Mouse (Mus musculus): ENCODE results near the gene Ltbp1.
A peak's percentile ranks its signal among the peaks of the same experiment; 100 is the strongest.

Gene Ltbp1

GRCm38 (mm10) chr17:75005281-75005684 is at the start of gene Ltbp1:
TSS of gene Ltbp1 (plus strand) at chr17:75005568.
- DNase-seq (ENCODE audit: low read depth, low spot score) = peak; percentile 76

- no peak for DNase-seq (ENCODE audit: low read depth, low spot score)
Measured at GRCm38 (mm10) chr17:74959481-74960245, 45.7 kb upstream of the Ltbp1 start.

- no peak for DNase-seq (ENCODE audit: low read depth, low spot score)
Measured at GRCm38 (mm10) chr17:74963222-74963621, 42.1 kb upstream of the Ltbp1 start.

DNA sequence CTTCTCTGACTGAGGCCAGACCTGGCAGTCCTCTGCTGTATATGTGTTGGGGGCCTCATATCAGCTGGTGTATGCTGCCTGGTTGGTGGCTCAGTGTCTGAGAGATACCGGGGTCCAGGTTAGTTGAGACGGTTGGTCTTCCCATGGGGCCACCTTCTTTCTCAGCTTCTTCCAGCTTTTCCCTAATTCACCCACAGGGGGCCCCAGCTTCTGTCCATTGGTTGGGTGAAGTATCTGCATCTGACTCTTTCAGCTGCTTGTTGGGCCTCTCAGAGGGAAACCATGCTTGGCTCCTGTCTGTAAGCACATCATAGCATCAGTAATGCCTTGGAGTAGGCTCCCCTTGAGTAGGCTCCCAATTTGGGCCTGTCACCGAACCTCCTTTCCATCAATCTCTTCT is 41.5 kb upstream of the Ltbp1 start:
- no peak for DNase-seq (ENCODE audit: low read depth, low spot score)

DNA sequence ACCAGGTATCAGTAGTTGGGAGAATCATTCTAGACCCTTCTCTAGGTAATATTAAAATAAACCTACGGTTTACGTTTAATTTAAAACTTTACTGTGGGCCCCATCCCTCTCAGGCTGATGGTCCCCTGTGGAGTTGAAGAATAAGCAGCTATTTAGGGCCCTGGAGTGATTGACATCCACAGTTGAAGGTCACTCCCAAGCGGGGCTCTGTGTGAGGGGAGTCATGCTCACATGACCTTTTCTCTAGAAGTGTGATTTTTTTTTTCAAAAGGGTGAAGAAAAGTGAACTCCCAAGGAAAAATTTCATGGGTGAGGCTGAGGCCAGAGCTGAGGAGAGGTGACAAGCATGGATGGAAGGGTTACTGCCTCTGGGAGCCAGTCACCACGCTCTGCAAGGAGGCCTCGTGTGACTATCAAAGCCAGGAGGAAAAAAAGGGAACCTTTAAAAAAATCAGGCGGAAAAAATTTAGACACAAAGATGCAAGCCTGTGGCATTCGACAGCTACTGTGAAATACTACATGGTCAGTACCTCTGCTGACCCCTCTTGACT is 38.0 kb upstream of the Ltbp1 start:
- peak; percentile 33 for DNase-seq (ENCODE audit: low read depth, low spot score)

GRCm38 (mm10) chr17:74968152-74968712 is 37.1 kb upstream of the Ltbp1 start:
- no peak for DNase-seq (ENCODE audit: low read depth, low spot score)

DNA sequence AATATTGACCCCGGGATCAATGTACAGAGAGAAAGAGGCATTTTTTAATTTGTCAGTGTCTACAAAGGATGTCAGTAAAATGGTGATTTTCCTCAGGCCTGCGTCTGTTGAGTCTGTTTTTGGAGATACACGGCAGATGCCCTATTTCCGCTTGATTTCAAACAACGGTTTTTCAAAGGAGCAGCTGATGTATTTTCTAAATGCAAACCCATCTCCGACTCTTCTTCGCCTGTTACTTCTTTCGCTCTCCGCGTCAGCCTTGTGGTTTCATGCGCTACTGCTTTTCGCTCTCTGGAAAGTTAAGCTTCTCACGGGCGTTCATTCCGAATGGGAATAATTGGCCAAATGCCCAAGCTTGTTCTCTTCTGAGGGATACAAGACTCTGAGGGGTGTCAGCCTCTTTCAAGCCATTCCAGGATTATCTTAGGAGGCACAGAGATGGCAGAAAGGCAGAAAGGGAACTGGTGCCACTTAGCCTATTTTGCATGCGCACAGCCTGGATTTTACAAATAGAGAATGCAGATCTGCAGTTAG is 36.6 kb upstream of the Ltbp1 start:
- DNase-seq (ENCODE audit: low read depth, low spot score) = no peak

- DNase-seq (ENCODE audit: low read depth, low spot score) = no peak
Measured at GRCm38 (mm10) chr17:74975192-74975591, 30.2 kb upstream of the Ltbp1 start.

DNA sequence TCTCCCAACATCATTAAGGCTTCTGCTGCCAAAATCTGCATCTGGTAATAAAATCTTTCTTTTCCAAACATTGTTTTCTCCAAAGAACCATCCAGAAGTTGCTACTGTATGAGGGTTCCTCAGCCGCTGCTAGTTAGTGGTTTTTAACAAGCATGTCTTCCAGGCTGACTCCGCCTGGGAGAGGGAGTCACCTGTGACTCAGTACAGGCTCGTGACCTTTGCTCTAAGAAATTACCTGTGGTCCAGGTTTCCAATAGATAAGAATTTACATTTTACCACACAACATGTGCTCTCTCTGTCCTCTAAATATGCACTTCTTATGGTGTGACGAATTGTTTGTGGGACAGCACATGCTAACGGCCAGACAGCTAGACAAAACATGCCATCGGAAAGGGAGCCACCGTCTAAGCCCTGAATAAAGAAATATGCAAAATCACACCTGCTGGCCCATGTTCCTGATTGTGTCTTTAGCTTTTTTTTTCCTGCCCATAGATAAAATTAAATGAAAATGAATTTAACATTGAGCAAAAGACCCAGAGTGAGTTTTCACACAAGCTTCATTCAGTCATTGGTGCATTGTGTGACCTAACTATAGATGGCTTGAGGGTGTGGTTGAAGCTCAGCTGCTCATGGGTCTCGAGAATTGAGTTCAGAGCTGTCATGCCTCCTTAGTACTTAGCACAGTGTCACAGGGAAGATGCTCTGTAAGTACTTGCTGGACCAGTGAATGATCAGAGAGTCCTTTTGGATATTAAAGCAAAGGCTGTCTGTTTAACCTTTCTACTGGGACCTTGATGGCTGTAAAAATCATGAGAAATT is 29.0 kb upstream of the Ltbp1 start:
- DNase-seq (ENCODE audit: low read depth, low spot score) = no peak

DNA sequence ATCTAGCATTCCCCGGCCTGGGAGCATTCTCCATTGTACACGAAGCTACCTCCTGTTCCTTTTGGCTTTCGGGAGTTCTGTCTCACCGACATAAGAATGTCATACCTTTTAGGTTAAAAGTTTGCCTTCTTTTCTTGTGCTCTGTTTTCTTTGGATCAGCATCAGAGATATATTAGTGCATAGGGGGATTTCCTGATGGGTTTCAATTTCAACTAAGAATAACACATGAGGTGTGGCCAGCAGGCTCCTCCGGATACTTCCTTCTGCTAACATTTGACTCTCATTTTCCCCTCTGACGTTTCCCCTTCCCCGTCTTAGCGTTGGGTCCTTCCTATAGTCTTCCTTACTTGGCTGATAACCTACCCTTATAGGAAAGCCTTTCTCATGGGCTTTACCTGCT is 25.6 kb upstream of the Ltbp1 start:
- DNase-seq (ENCODE audit: low read depth, low spot score) = no peak

- no peak for DNase-seq (ENCODE audit: low read depth, low spot score)
Measured at GRCm38 (mm10) chr17:74981703-74982102, 23.7 kb upstream of the Ltbp1 start.

- DNase-seq (ENCODE audit: low read depth, low spot score) = no peak
Measured at GRCm38 (mm10) chr17:74982880-74983279, 22.5 kb upstream of the Ltbp1 start.

GRCm38 (mm10) chr17:74984071-74984470 is 21.3 kb upstream of the Ltbp1 start:
- no peak for DNase-seq (ENCODE audit: low read depth, low spot score)

DNA sequence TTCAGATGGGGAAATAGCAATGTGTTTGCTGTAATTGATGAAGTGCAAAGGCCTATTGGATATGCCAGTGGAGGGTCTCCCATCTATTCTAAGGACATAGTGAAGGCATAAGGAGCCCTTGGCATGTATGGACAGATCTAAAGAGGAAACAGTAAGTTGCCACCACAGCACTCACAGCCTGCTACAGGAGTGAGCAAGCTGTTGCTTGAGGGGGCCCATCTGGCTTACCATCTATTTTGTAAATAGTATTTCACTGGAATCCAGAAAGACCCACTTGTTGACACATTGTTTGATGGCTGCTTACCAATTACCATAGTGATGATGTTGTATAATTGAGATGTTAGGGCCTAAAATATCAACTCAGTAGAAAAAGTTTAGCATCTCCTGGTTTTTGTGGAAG is 20.7 kb upstream of the Ltbp1 start:
- DNase-seq (ENCODE audit: low read depth, low spot score) = no peak

DNA sequence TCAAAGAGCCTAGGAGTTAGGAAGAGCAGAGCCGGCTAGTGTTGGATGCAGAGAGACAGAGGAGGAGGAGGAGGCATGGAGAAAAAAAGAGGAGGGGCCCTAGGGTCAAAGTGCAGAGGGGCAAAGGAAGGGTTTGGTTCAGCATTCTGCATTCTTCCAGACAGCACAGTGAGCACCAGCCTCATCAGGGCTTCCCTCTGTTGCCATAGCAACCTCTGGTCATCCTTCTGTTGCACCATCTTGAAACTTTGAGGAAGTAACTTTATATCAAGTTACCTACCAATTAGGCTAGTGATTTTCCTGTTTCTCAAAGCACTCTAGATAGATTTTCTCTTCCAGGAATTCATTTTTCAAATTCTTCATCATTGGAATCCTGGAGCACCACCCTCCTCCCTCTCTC is 18.3 kb upstream of the Ltbp1 start:
- no peak for DNase-seq (ENCODE audit: low read depth, low spot score)

DNA sequence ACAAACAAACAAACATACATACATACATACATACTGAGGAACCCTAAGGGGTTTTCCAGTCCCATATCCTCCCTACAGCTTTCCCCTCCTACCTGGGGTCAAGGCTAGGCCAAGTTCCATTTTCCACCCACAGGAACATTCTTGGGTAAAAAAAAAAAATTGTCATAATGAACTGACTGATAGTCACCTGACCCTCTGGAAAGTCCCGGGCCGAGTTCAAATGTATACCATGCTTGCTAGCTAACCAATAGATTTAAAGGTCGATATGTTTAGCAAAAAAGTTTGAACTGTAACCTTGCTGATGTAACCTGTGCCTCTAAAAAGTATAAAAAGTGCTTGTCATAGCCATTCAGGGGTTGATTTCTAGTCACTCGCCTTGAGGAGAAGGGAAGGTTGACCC is 15.7 kb upstream of the Ltbp1 start:
- DNase-seq (ENCODE audit: low read depth, low spot score) = no peak

- DNase-seq (ENCODE audit: low read depth, low spot score) = no peak
Measured at GRCm38 (mm10) chr17:74990561-74990960, 14.8 kb upstream of the Ltbp1 start.

- peak; percentile 86 for DNase-seq (ENCODE audit: low read depth, low spot score)
Measured at GRCm38 (mm10) chr17:74993726-74994581, 11.4 kb upstream of the Ltbp1 start.

DNA sequence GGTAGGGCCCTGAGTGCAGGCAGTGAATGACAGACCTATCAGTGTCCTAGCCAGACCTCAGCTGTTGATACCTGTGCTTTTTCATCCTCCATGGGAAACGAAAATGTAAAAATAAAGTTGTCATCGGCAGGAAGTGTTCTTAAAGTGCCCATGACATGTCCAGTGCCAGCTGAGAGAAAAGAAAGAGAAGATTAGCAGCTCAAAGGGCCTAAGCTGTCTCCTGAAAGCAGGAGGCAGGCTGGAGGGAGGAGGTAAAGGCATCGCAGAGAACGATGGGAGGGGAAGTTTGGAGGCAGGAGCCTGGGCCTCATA is 10.8 kb upstream of the Ltbp1 start:
- DNase-seq (ENCODE audit: low read depth, low spot score) = no peak

GRCm38 (mm10) chr17:74995266-74995665 is 10.1 kb upstream of the Ltbp1 start:
- DNase-seq (ENCODE audit: low read depth, low spot score) = no peak

DNA sequence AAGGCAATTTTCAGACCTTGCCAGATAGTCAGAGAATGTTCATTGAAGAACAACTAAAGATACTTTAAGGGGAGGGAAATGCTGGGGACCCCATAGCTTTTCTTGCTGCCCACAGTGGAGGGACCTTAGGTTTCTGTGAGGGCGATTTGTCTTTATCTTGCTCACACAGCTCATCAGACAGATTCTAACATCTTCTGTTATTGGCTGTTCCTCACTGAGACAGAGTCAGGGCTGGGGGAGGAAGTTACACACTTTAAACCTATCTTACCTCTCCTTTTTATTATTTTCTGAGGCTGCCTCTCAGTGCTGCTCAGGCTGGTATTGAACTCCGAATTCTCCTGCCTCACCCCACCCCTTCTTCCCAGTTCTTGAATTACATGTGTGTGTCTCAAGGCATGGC is 5.3 kb upstream of the Ltbp1 start:
- DNase-seq (ENCODE audit: low read depth, low spot score) = no peak
